Mouse (Mus musculus) kidney, adult 2 months (tissue): ENCODE data around the gene Hdac7. TPM values are rescaled to one million over a fixed set of nuclear protein-coding genes. Genes with fewer than 3 reads are reported as not detected.

Experiments
- DNase-seq: peaks from one replicate; pipeline ENCODE4 v3.0.0; 2021
- H3K27ac ChIP-seq: fragments of 200-500 bp; 2 replicates; pipeline ENCODE4 v1.5.1; 2012; ENCODE audit warnings: low read depth, low read length, control low read depth, inconsistent platforms; ENCODE audit not compliant: insufficient read depth
- H3K27me3 ChIP-seq: fragments of 200-500 bp; replicated peaks from 2 replicates; pipeline ENCODE4 v1.6.1; 2012; ENCODE audit warnings: mild to moderate bottlenecking, moderate library complexity, low read length, inconsistent platforms; ENCODE audit not compliant: control insufficient read depth, insufficient read depth
- H3K36me3 ChIP-seq: fragments of 200-500 bp; 2 replicates; pipeline ENCODE4 v1.6.1; 2012; ENCODE audit warnings: mild to moderate bottlenecking, moderate library complexity, low read length, inconsistent platforms; ENCODE audit not compliant: control insufficient read depth, insufficient read depth
- H3K4me1 ChIP-seq: fragments of 200-500 bp; 2 replicates; pipeline ENCODE4 v1.6.1; 2011; ENCODE audit warnings: low read length; ENCODE audit not compliant: control insufficient read depth, insufficient read depth
- H3K4me3 ChIP-seq: fragments of 200-500 bp; 2 replicates; pipeline ENCODE4 v1.5.1; 2011; ENCODE audit warnings: mild to moderate bottlenecking, low read depth, low read length, control low read depth; ENCODE audit not compliant: insufficient read depth
- CTCF ChIP-seq: fragments of 200-500 bp; conservative IDR thresholded peaks from 2 replicates; pipeline ENCODE4 v1.5.1; 2011; ENCODE audit warnings: low read depth, mild to moderate bottlenecking, control low read depth, low read length, moderate library complexity, mixed read lengths; ENCODE audit not compliant: insufficient read depth, insufficient read length
- POLR2A ChIP-seq: fragments of 200-500 bp; IDR thresholded peaks from one replicate; pipeline ENCODE4 v1.6.1; 2011; ENCODE audit warnings: low read depth, low read length, control low read depth
- WGBS: fragments of 180-500 bp; shearing (Covaris S2); methylation state at CpG from one replicate; pipeline ENCODE4 v1.1.7; 2018; 5-methylcytosine and 5-hydroxymethylcytosine counted together
- polyA plus RNA-seq: library from polyadenylated mRNA; depleted of rRNA; stranded (reverse); fragments of >200 nt; gene quantifications from 2 replicates; pipeline ENCODE4 v1.2.3, GENCODE M21; 2012

Hdac7 gene
- polyA plus RNA-seq, 1 experiment = 41.6 TPM

DNA sequence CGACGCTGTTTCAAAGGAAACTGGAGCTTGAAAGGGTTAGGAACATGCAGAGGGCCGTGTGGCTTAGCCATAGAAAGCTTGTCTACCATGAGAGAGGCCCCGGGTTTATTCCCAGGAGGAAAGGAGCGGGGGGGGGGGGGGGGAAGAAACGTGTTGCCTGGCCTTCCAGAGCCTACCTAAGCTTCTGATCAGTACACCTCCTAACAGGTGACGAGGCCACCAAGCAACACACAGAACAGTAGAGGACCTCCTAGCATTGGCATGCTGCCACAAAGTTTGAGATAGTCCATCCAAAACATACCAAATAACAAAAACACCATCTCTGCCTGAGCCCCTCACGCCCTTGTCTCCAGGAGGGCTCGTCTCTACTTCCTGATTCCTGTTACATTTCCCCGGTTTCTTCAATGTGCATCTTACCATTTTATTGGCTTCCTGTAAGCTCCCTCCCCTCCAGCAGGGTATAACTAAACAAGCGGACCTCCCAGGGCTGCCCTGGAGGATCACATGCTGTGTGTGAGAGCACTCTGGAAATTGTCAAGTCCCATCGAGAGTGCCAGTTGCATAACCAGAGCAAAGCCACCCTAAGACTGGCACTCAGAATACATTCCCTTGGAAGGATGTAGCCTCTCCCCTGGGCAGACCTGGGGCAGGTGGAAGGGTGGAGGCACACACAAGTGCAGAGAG lies 21.6 kb downstream of the Hdac7 start:
- no peak for DNase-seq
- no peaks in the 10 kb centered on the region for H3K36me3 ChIP-seq
- peak overlapping the region; percentile 87 for H3K27ac ChIP-seq
- H3K27me3 ChIP-seq = no peaks in the 10 kb centered on the region
- 34% methylated on average over 12 of the region's 12 CpGs for WGBS
- no peak overlapping the region for H3K4me3 ChIP-seq
- H3K4me1 ChIP-seq = peaks cover 35% of the 10 kb centered on the region
- TF ChIP-seq POLR2A (no peak), CTCF (no peak)

DNA sequence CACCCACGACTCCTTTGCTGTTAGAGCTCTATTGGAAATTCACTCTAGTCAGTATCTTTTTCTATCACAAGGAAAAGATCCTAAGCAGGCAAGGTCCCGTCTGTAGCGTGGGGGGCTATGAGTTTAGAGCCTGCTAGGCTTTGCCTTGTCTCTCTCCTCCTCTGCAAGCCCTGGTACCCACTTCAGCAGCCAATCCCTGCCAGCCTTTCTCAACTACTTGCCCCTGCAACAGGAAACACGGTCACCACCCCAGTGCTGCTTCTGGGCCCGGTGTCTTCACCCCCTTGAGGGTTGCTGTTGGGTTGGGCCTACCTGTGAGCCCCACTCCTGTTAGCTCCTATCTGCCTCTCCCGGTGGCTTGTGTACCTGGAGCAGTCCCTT lies 22.3 kb downstream of the Hdac7 start:
- no peak for TF ChIP-seq POLR2A
- TF ChIP-seq CTCF = no peak
- Histone ChIP-seq H3K27me3 (no peaks in the 10 kb centered on the region), H3K27ac (peak overlapping the region; percentile 87), H3K36me3 (no peaks in the 10 kb centered on the region), H3K4me3 (no peak overlapping the region), H3K4me1 (peaks cover 35% of the 10 kb centered on the region)
- no peak for DNase-seq
- 53% methylated on average over 6 of the region's 6 CpGs for WGBS

DNA sequence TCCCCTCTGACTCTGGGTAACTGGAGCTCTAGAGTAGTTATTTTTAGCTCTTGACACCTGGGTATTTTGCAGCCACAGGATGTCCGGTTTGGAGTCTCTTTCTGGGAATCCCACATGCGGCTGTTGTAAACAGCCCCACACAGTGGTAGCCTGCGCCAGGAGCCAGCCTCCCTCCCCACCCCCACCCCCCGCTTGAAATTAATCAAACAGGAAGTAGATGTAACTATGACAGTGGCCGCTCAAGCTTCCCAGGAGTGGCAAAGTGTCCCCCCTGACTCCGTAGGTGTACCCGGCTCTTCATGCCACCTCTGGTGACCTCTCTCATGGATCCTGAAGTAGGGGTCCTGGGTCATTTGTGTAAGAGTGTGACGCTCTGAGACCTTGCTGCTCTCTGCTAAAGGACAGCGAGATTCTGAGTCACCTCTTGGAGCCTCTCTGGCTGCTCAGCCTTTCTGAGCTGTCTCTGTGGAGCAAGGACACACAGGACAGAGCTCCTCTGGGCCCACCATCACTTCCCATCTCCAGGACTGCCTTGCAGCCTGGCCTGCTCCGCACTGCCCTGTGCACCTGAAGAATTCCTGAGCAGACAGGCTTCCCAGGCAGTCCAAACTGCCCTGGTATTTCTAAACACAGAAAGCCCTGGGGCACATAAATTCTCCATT lies 22.9 kb downstream of the Hdac7 start:
- no peak overlapping the region for H3K4me3 ChIP-seq
- DNase-seq = peak; percentile 76
- H3K4me1 ChIP-seq = peaks cover 33% of the 10 kb centered on the region
- 24% methylated on average over 10 of the region's 10 CpGs for WGBS
- TF ChIP-seq POLR2A (no peak), CTCF (0 out of 2 replicates have a peak, but pooled peaks have one; percentile 4)
- peak overlapping the region; percentile 87 for H3K27ac ChIP-seq
- H3K27me3 ChIP-seq = no peaks in the 10 kb centered on the region
- H3K36me3 ChIP-seq = no peaks in the 10 kb centered on the region

- Histone ChIP-seq H3K27me3 (no peaks in the 10 kb centered on the region), H3K36me3 (no peaks in the 10 kb centered on the region), H3K4me3 (no peak overlapping the region), H3K27ac (no peak overlapping the region), H3K4me1 (peaks cover 40% of the 10 kb centered on the region)
- TF ChIP-seq CTCF (no peak), POLR2A (no peak)
- WGBS = 76% methylated on average over 9 of the region's 9 CpGs
- DNase-seq = no peak
Observed at GRCm38 (mm10) chr15:97819937-97820336, 24.4 kb downstream of the Hdac7 start.

- DNase-seq = no peak
- no peak overlapping the region for H3K27ac ChIP-seq
- no peak overlapping the region for H3K4me3 ChIP-seq
- H3K36me3 ChIP-seq = no peaks in the 10 kb centered on the region
- H3K4me1 ChIP-seq = peaks cover 40% of the 10 kb centered on the region
- H3K27me3 ChIP-seq = no peaks in the 10 kb centered on the region
- WGBS = 80% methylated on average over 17 of the region's 17 CpGs
- TF ChIP-seq POLR2A (no peak), CTCF (no peak)
Observed at GRCm38 (mm10) chr15:97816199-97816994, 27.9 kb downstream of the Hdac7 start.

DNA sequence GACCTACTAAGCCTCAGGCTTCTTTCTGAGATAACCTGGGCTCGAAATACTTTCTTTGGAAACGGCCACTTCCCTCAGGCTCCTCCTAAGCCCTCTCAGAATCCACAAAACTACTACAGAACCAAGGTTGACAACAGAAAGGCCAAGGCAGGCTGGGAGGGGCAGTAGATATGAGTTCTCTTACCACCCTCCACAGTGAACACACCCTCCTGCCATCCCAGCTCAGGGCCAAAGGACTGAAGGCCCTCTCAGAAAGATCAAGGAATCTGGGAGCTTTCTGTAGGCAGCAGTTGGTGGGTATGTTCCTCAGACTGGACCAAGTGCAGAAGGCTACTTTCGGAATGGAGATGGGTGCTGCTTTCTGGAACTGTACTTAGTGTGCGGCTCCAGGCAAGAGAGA lies 29.0 kb downstream of the Hdac7 start:
- H3K27me3 ChIP-seq = no peaks in the 10 kb centered on the region
- no peak for DNase-seq
- peaks cover 36% of the 10 kb centered on the region for H3K4me1 ChIP-seq
- peak overlapping the region; percentile 67 for H3K27ac ChIP-seq
- H3K36me3 ChIP-seq = no peaks in the 10 kb centered on the region
- TF ChIP-seq CTCF (no peak), POLR2A (no peak)
- H3K4me3 ChIP-seq = no peak overlapping the region
- WGBS = 88% methylated on average over 4 of the region's 4 CpGs

DNA sequence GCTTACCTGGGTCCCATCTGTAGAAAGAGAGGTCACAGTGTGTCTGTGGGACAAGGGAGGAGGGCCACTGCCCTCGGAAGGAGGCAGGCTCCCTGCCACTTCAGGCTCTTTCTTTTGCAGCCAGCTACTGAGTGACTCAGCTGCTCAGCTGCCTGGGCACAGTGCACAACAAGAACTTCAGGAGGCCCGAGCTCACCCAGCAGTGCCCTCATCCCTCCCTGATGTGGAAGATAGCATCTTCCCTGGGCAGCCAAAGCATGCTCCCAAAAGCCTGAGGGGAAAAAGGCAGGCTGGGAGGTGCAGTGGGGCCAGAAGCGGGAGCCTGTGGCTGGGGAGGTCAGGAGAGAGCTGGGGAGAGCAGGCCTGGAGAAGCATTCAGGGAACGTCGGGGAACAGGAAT lies 29.6 kb downstream of the Hdac7 start:
- H3K4me1 ChIP-seq = peaks cover 36% of the 10 kb centered on the region
- H3K36me3 ChIP-seq = no peaks in the 10 kb centered on the region
- no peak for TF ChIP-seq CTCF
- no peak for TF ChIP-seq POLR2A
- H3K4me3 ChIP-seq = no peak overlapping the region
- H3K27me3 ChIP-seq = no peaks in the 10 kb centered on the region
- WGBS = 42% methylated on average over 5 of the region's 5 CpGs
- peak overlapping the region; percentile 67 for H3K27ac ChIP-seq
- DNase-seq = no peak
